Mouse (Mus musculus): ENCODE results near the gene Efcab5.

- TF ChIP-seq CTCF (IDR thresholded peaks at IDR 0.05; ENCODE audit: low read depth), result no peak
- TF ChIP-seq EP300 (optimal IDR thresholded peaks at IDR 0.05), result no peak
These were observed 7.9 kb downstream of the Efcab5 start for GRCm38 (mm10) chr11:77180886-77181285.

Measured in stomach, postnatal 0 days (tissue).